Mouse (Mus musculus) lung, adult 2 months (tissue): ENCODE measurements around the gene Zdhhc18.

Experiments
- CTCF ChIP-seq: fragments of 200-500 bp; IDR thresholded peaks from 2 replicates; pipeline ENCODE4 v1.5.1; 2011; ENCODE audit warnings: mild to moderate bottlenecking, low read length, control low read depth; ENCODE audit not compliant: insufficient read depth
- POLR2A ChIP-seq: fragments of 200-500 bp; IDR thresholded peaks from 2 replicates; pipeline ENCODE4 v1.6.1; 2011; ENCODE audit warnings: low read depth, mild to moderate bottlenecking, control low read depth, low read length, borderline replicate concordance; ENCODE audit errors: extremely low read depth

DNA sequence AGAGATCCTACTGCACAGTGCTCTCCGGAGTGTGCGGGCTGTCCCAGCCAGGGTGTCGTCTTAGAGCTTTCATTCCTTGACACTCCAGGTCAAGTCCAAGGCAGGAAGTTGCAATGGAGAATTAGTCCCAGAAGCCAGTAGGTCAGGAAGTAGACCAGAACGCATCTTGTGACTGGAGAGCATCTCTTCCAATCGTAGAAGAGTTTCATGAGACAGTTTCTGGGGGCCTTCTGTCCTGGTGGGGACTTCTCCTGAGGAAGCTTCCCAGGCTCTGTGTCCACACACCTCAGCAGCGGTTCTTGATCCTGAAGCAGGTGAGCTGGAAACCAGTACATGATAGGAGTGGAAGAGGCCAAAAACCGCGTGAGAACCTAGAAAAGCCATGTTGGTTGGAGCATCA lies 12.5 kb upstream of the Zdhhc18 start:
- no peak for TF ChIP-seq POLR2A
- no peak for TF ChIP-seq CTCF
